Mouse (Mus musculus) yolk sac, embryonic 10.5 days (tissue): ENCODE data around the gene Zmym5.
"Not testable (repeated sequence)": the region's sequence is repeated elsewhere in the genome, so short reads cannot be mapped to it uniquely, and the experiment has no call there.

Source experiments
- DNase-seq: peaks from one replicate; pipeline ENCODE4 v3.0.0-alpha.2; 2017; ENCODE audit warnings: low spot score

Gene Zmym5

GRCm38 (mm10) chr14:56776571-56777238 lies 34.8 kb downstream of the Zmym5 start:
- DNase-seq, result no peak

GRCm38 (mm10) chr14:56775416-56775815 lies 36.1 kb downstream of the Zmym5 start:
- DNase-seq, result no peak

GRCm38 (mm10) chr14:56766438-56766837 lies 45.1 kb downstream of the Zmym5 start:
- DNase-seq, result not testable (repeated sequence)

- DNase-seq, result not testable (repeated sequence)
Measured at GRCm38 (mm10) chr14:56765117-56765516, 46.4 kb downstream of the Zmym5 start.

GRCm38 (mm10) chr14:56751282-56751681 lies 60.2 kb downstream of the Zmym5 start:
- no peak for DNase-seq
